Mouse (Mus musculus): ENCODE measurements at regions not wholly inside any gene's neighbourhood (a gene's known extent, or its start where the extent isn't known, plus 50 kb on each side); places are given as distances from the start of the nearest gene placed in this dataset.

GRCm38 (mm10) chr16:67769114-67769513 lies 148.4 kb upstream of the Cadm2 start:
- TF ChIP-seq EP300 (IDR thresholded peaks at IDR 0.05; ENCODE audit: insufficient read depth, low read depth, low read length) = no peak
- no peaks in the 10 kb centered on the region for H3K4me1 ChIP-seq (ENCODE audit: control insufficient read depth, insufficient read depth, low read length)
- no peak overlapping the region for H3K4me3 ChIP-seq (ENCODE audit: low read depth, low read length)
- no peaks in the 10 kb centered on the region for H3K36me3 ChIP-seq (ENCODE audit: control insufficient read depth, insufficient read depth, low read length, poor library complexity, severe bottlenecking)
- no peak overlapping the region for H3K27ac ChIP-seq (ENCODE audit: insufficient read depth, low read length)
- no peak overlapping the region for H3K9ac ChIP-seq (ENCODE audit: low read depth, poor library complexity, severe bottlenecking)
- no peaks in the 10 kb centered on the region for H3K9me3 ChIP-seq (replicated peaks; ENCODE audit: control insufficient read depth, insufficient read depth, low read length, poor library complexity, severe bottlenecking)
- no peaks in the 10 kb centered on the region for H3K27me3 ChIP-seq (ENCODE audit: control insufficient read depth, insufficient read depth, low read length, poor library complexity, severe bottlenecking)

- Histone ChIP-seq H3K9ac (ENCODE audit: low read depth, poor library complexity, severe bottlenecking) (no peak overlapping the region), H3K4me3 (ENCODE audit: low read depth, low read length) (no peak overlapping the region), H3K9me3 (replicated peaks; ENCODE audit: control insufficient read depth, insufficient read depth, low read length, poor library complexity, severe bottlenecking) (no peaks in the 10 kb centered on the region), H3K4me1 (ENCODE audit: control insufficient read depth, insufficient read depth, low read length) (no peaks in the 10 kb centered on the region), H3K27ac (ENCODE audit: insufficient read depth, low read length) (no peak overlapping the region), H3K27me3 (ENCODE audit: control insufficient read depth, insufficient read depth, low read length, poor library complexity, severe bottlenecking) (no peaks in the 10 kb centered on the region), H3K36me3 (ENCODE audit: control insufficient read depth, insufficient read depth, low read length, poor library complexity, severe bottlenecking) (no peaks in the 10 kb centered on the region)
- TF ChIP-seq EP300 (IDR thresholded peaks at IDR 0.05; ENCODE audit: insufficient read depth, low read depth, low read length) = no peak
Observed at GRCm38 (mm10) chr16:67735398-67735797, 114.7 kb upstream of the Cadm2 start.

GRCm38 (mm10) chr16:67698619-67699018 lies 77.9 kb upstream of the Cadm2 start:
- H3K9me3 ChIP-seq (replicated peaks; ENCODE audit: control insufficient read depth, insufficient read depth, low read length, poor library complexity, severe bottlenecking) = no peaks in the 10 kb centered on the region
- TF ChIP-seq POLR2A (IDR thresholded peaks at IDR 0.05; ENCODE audit: insufficient read depth, low read length) (no peak), EP300 (IDR thresholded peaks at IDR 0.05; ENCODE audit: insufficient read depth, low read depth, low read length) (no peak), CTCF (IDR thresholded peaks at IDR 0.05; ENCODE audit: low read depth, low read length) (no peak)
- H3K27ac ChIP-seq (ENCODE audit: insufficient read depth, low read length) = no peak overlapping the region
- no peaks in the 10 kb centered on the region for H3K36me3 ChIP-seq (ENCODE audit: control insufficient read depth, insufficient read depth, low read length, poor library complexity, severe bottlenecking)
- H3K9ac ChIP-seq (ENCODE audit: low read depth, poor library complexity, severe bottlenecking) = no peak overlapping the region
- H3K4me3 ChIP-seq (ENCODE audit: low read depth, low read length) = no peak overlapping the region
- H3K4me1 ChIP-seq (ENCODE audit: control insufficient read depth, insufficient read depth, low read length) = no peaks in the 10 kb centered on the region
- no peaks in the 10 kb centered on the region for H3K27me3 ChIP-seq (ENCODE audit: control insufficient read depth, insufficient read depth, low read length, poor library complexity, severe bottlenecking)

All from ES-Bruce4 (cell line).